Mouse (Mus musculus) forebrain, embryonic 16.5 days (tissue): ENCODE data around the gene Plekha7. TPM values are rescaled to one million over a fixed set of nuclear protein-coding genes. Genes with fewer than 3 reads are reported as not detected.

ENCODE experiments used
- ATAC-seq: fragments of 200-750 bp; cut with Nextera tagmentation; 2 replicates; pipeline ENCODE4 v1.8.0; 2017; ENCODE audit warnings: mild to moderate bottlenecking, moderate library complexity
- H3K27ac ChIP-seq: fragments of 300-500 bp; sonication (generic); 2 replicates; pipeline ENCODE4 v1.5.1; 2014; ENCODE audit warnings: low read length, control low read depth
- H3K27me3 ChIP-seq: fragments of 300-500 bp; sonication (generic); replicated peaks from 2 replicates; pipeline ENCODE4 v1.6.1; 2014; ENCODE audit warnings: low read length; ENCODE audit not compliant: control insufficient read depth, insufficient read depth
- H3K36me3 ChIP-seq: fragments of 300-500 bp; sonication (generic); 2 replicates; pipeline ENCODE4 v1.6.1; 2014; ENCODE audit not compliant: control insufficient read depth, insufficient read depth
- H3K4me1 ChIP-seq: fragments of 300-500 bp; sonication (generic); replicated peaks from 2 replicates; pipeline ENCODE4 v1.6.1; 2014; ENCODE audit warnings: low read length; ENCODE audit not compliant: control insufficient read depth, insufficient read depth
- H3K4me2 ChIP-seq: fragments of 300-500 bp; sonication (generic); 2 replicates; pipeline ENCODE4 v1.6.1; 2014; ENCODE audit warnings: mild to moderate bottlenecking, low read length, control low read depth
- H3K4me3 ChIP-seq: fragments of 300-500 bp; sonication (generic); replicated peaks from 2 replicates; pipeline ENCODE4 v1.5.1; 2014; ENCODE audit warnings: mild to moderate bottlenecking, low read length, control low read depth
- H3K9ac ChIP-seq: fragments of 300-500 bp; sonication (generic); replicated peaks from 2 replicates; pipeline ENCODE4 v1.6.1; 2014; ENCODE audit warnings: low read depth, low read length, control low read depth
- H3K9me3 ChIP-seq: fragments of 300-500 bp; sonication (generic); 2 replicates; pipeline ENCODE4 v1.6.1; 2016; ENCODE audit warnings: low read length; ENCODE audit not compliant: control insufficient read depth
- WGBS: fragments of 180-500 bp; shearing (Covaris S2); extraction: QIAGEN DNeasy Blood & Tissue Kit; methylation state at CpG from one replicate; pipeline ENCODE4 v1.1.7; 2014; 5-methylcytosine and 5-hydroxymethylcytosine counted together
- polyA plus RNA-seq: library from polyadenylated mRNA; unstranded; fragments of >200 nt; fragmentation: Nextera tagmentation; extraction: Ambion mirVana; gene quantifications from 2 replicates; pipeline ENCODE4 v1.2.1, GENCODE M21; 2015

The Plekha7 gene
- polyA plus RNA-seq, 1 experiment from 2014 or later, result 8.8 TPM

DNA sequence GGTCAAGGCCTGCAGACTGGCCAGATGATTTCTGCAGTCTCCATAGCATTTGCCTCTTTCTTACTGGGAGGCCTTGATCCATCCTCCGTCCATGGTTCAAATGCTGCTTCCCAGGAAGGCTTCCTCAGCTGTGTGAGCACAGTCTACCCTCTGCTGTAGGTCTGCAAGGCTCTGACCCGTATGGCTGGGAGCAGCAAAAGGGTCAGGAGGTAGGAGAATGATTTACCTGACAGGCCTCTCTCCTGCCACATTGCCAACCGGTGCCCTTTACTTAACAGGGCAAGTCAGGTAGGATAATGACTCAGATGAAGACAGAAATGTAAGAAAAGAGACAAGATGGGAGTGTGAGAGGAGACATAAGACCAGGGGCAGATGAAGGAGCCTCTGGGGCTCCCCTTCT lies 129.3 kb downstream of the Plekha7 start:
- no peak overlapping the region for H3K9ac ChIP-seq
- 90% methylated on average over 3 of the region's 3 CpGs for WGBS
- H3K36me3 ChIP-seq, result no peaks in the 10 kb centered on the region
- no peaks in the 10 kb centered on the region for H3K27me3 ChIP-seq
- no peaks in the 10 kb centered on the region for H3K9me3 ChIP-seq
- no peak overlapping the region for H3K4me3 ChIP-seq
- no peak overlapping the region for H3K4me2 ChIP-seq
- H3K27ac ChIP-seq, result no peak overlapping the region
- H3K4me1 ChIP-seq, result peaks cover 2% of the 10 kb centered on the region
- no peak for ATAC-seq

DNA sequence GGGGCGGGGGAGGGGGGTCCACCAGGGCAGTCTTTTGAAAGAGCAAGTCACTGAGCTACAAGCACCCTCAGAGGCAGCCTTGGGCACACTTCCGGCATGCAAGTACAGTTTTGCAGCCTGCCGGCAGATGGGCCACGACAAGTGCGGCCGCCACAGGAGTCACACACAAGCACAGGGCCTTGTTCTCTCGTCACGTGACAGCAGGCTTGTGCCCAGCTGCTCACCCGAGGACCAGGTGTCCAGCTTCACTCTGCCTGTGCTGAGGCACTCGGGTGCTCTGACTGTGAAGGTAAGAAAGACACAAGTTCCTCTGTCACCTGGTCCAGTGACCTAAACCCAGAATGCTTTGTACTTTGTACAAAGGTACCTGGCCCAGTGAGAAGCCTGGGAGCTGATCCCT lies 135.4 kb downstream of the Plekha7 start:
- Histone ChIP-seq H3K27ac (no peak overlapping the region), H3K9me3 (no peaks in the 10 kb centered on the region), H3K9ac (no peak overlapping the region), H3K36me3 (no peaks in the 10 kb centered on the region), H3K4me3 (no peak overlapping the region), H3K27me3 (no peaks in the 10 kb centered on the region), H3K4me1 (peaks cover 5% of the 10 kb centered on the region; the same call in 1 of the 2 replicates), H3K4me2 (no peak overlapping the region)
- no peak for ATAC-seq
- 64% methylated on average over 10 of the region's 10 CpGs for WGBS

DNA sequence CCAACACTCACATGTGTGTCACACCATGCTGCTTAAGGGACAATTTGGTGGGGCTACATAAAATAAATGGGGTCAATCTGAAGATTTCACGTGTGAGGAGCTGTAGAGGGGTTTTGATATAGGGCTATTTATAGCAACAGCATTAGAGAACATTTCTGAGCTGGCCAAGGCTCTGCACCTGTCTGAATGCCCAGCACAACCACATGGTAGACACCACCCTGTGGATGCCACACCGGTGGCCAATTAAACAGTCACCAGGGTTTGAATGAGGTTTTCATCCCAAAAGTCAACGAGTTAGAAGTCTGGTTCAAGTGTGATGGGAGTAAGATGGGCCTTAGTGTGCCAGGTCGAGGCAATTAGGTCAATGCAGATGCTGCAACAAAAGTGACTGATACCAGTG lies 138.8 kb downstream of the Plekha7 start:
- Histone ChIP-seq H3K9me3 (no peaks in the 10 kb centered on the region), H3K4me2 (no peak overlapping the region), H3K9ac (no peak overlapping the region), H3K27me3 (no peaks in the 10 kb centered on the region), H3K36me3 (no peaks in the 10 kb centered on the region), H3K4me3 (no peak overlapping the region), H3K4me1 (peaks cover 5% of the 10 kb centered on the region; the same call in 1 of the 2 replicates), H3K27ac (no peak overlapping the region)
- 87% methylated on average over 4 of the region's 4 CpGs for WGBS
- no peak for ATAC-seq

DNA sequence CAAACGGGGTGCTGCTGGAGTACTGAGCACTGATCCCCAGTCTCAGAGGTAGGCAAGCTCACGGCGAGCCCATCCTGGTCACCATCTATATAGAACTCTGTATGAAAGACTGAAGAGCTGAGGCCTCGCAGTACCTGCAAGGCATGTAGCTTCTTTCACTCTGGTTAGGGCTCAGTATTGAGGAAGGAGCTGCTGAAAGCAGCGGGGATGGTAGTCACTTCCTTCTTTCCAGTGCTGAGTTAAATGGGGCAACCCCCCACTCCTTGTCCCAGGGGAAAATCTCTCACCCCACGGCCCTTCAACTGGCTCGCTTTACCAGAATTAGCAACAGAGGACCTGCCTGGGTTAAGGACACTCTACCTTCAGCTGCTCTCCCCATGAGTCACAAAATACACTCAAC lies 140.0 kb downstream of the Plekha7 start:
- 92% methylated on average over 7 of the region's 7 CpGs for WGBS

DNA sequence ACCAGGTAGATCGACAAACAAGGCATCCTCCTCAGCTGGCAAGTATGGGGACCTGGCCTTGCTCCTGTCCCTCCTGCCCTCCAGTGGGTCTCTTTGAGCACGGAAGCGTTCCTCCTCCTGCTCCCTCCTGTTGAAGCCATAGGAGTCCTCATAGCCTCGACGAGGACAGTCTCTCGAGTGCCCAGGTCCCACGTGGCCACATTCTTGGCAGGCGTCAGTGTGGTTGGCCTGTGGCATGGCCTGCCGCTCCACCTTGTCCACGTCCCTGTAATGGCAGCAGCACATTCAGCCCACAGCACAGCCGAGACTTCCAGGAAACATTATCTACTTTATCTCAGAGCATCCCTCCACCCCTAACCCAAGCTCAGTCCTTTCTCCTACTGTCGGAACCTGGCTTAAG lies 143.9 kb downstream of the Plekha7 start:
- no peak overlapping the region for H3K4me2 ChIP-seq
- 94% methylated on average over 12 of the region's 12 CpGs for WGBS
- H3K9ac ChIP-seq, result no peak overlapping the region
- no peak overlapping the region for H3K4me3 ChIP-seq
- no peaks in the 10 kb centered on the region for H3K27me3 ChIP-seq
- ATAC-seq, result no peak
- no peaks in the 10 kb centered on the region for H3K9me3 ChIP-seq
- no peak overlapping the region for H3K27ac ChIP-seq
- H3K4me1 ChIP-seq, result no peaks in the 10 kb centered on the region
- H3K36me3 ChIP-seq, result no peaks in the 10 kb centered on the region

More for the DNA sequence above, 140.0 kb downstream of the Plekha7 start:
- Histone ChIP-seq H3K9me3 (no peaks in the 10 kb centered on the region), H3K27me3 (no peaks in the 10 kb centered on the region), H3K36me3 (no peaks in the 10 kb centered on the region), H3K27ac (no peak overlapping the region), H3K4me2 (no peak overlapping the region), H3K4me3 (no peak overlapping the region), H3K4me1 (peaks cover 5% of the 10 kb centered on the region; the same call in 1 of the 2 replicates), H3K9ac (no peak overlapping the region)
- ATAC-seq, result no peak

DNA sequence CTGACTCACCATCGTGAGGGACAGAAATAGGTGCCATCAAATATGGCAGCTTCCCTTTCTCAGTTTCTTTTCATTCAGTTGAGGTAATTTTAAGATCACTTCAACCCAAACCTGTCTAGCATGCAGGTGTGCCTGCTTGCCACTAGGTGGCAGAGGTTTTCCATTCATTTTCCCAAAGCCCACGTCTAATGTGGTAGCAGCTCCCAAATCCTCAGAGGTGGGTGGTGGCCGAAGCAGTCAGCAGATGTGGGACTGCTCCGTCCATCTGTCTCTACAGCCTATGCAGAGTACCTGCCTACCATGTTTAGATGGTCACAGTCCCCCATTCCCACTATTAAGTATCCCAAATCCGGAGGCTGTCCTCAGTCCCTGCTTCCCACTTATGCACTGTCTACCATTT lies 146.6 kb downstream of the Plekha7 start:
- Histone ChIP-seq H3K27ac (no peak overlapping the region), H3K4me2 (no peak overlapping the region), H3K27me3 (no peaks in the 10 kb centered on the region), H3K36me3 (no peaks in the 10 kb centered on the region), H3K4me3 (no peak overlapping the region), H3K9ac (no peak overlapping the region), H3K9me3 (no peaks in the 10 kb centered on the region), H3K4me1 (no peaks in the 10 kb centered on the region)
- ATAC-seq, result peak; percentile 78
- 27% methylated on average over 5 of the region's 5 CpGs for WGBS

DNA sequence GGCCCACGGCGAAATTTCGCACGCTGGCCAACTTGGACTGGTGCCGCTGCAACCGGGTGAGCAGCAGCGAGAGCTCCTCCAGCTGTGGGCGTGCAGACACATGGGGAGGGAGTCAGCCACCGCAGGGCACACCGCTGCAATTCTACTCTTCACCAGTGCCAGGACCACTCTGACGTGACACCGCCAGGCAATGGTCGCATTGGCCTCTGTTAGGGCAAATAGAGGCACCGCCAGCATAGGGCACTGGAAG lies 151.4 kb downstream of the Plekha7 start:
- no peaks in the 10 kb centered on the region for H3K27me3 ChIP-seq
- H3K4me2 ChIP-seq, result no peak overlapping the region
- no peak overlapping the region for H3K27ac ChIP-seq
- no peaks in the 10 kb centered on the region for H3K9me3 ChIP-seq
- no peaks in the 10 kb centered on the region for H3K4me1 ChIP-seq
- no peak for ATAC-seq
- H3K4me3 ChIP-seq, result no peak overlapping the region
- WGBS, result 87% methylated on average over 14 of the region's 14 CpGs
- no peaks in the 10 kb centered on the region for H3K36me3 ChIP-seq
- no peak overlapping the region for H3K9ac ChIP-seq

DNA sequence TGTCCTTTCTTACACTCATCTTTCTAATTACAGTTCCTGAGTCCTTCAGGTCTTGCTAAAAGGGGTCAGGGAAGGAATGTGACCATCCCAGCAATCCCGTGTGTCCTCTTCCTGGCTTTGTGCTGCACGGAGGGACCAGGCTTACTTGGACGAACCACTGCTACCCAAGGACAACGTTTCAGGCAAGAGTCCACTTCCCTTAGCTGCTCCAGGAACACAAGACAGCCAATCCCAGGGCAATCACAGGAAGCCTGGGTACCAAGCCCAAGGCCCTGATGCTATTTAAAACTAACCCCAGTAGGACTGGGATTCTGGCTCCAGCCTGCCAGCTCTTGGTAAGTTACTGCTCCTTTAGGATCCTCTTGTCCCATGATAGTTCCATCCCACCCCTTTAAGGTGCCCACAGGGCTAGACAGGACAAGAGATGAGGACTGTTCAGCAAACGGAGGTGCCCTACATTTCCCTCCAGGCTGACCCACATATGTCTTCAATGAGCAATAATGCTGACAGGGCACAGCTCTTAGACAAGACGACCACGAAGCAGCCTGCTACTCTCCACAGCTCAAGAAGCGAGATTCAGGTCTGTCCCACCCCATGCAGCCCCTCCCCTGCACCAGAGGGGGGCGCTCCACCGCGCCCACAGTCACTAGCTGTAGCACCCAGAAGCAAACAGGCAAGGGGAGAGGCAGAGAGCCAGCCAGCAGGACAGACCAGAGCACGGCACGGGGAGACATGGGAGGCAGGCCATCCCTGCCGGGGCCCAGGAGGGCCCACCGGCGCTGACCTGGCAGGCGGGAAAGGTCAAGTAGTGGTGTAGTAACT lies 151.9 kb downstream of the Plekha7 start:
- no peaks in the 10 kb centered on the region for H3K9me3 ChIP-seq
- no peak for ATAC-seq
- no peaks in the 10 kb centered on the region for H3K36me3 ChIP-seq
- no peak overlapping the region for H3K9ac ChIP-seq
- H3K4me3 ChIP-seq, result no peak overlapping the region
- no peak overlapping the region for H3K27ac ChIP-seq
- 75% methylated on average over 17 of the region's 17 CpGs for WGBS
- no peaks in the 10 kb centered on the region for H3K4me1 ChIP-seq
- H3K27me3 ChIP-seq, result no peaks in the 10 kb centered on the region
- no peak overlapping the region for H3K4me2 ChIP-seq

DNA sequence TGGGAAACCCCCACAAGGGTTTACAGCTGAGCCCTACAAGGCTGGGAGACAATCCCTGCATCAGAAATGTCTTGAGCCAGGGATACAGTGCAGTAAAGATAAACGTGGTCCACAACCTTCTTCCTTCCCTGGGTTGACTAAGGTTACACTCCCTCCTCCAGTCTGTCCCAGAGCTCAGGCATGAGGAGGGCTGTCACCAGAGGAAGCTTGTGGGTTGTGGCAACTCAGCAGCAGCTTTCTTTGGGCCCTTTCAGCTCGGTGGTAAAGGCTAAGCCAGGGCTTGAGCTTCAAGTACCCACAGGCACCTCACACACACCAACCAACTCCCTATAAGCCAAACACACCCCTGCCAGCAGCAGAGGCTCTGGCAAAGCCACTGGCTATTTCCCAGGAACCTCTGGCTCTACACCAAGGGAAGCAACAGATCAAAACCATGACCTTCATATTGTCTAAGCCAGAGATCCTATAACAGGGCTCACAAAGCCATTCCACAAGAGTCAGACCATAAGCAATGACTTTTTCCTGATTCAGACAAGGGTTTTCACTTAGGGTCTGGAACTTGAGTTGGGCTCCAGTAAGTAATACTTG lies 154.3 kb downstream of the Plekha7 start:
- Histone ChIP-seq H3K36me3 (no peaks in the 10 kb centered on the region), H3K9ac (no peak overlapping the region), H3K9me3 (no peaks in the 10 kb centered on the region), H3K27ac (no peak overlapping the region), H3K4me2 (no peak overlapping the region), H3K4me1 (no peaks in the 10 kb centered on the region), H3K27me3 (no peaks in the 10 kb centered on the region), H3K4me3 (no peak overlapping the region)
- WGBS, result 75% methylated on average over 2 of the region's 2 CpGs
- ATAC-seq, result no peak
